Mouse (Mus musculus): Measurements from ENCODE around the gene Olfr974.
"Not testable (repeated sequence)": the region's sequence is repeated elsewhere in the genome, so short reads cannot be mapped to it uniquely, and the experiment has no call there.

Gene Olfr974

DNA sequence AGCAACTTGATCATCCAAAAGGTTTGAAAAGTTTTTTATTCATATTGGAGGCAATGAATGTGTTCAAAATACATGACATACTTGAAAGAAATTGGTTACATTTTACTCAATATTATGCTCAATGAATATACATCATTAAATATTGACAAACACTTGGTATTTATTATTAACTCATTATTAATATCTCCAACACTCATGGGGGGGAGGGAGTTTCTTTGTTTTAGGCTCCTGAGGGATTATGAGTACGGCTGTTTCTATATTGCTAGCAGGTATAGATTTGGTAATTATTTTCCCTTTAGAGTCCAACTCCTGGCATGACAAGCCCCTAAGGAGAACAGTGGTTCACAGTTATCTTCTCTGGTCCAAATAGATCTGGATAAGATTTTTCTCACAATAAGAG is at the start of gene Olfr974:
Gene Olfr974, plus strand, starts transcription at position 301 of the 400 bp plus-strand sequence.
- no peak for DNase-seq (ENCODE audit: low spot score in 2 of 2)

DNA sequence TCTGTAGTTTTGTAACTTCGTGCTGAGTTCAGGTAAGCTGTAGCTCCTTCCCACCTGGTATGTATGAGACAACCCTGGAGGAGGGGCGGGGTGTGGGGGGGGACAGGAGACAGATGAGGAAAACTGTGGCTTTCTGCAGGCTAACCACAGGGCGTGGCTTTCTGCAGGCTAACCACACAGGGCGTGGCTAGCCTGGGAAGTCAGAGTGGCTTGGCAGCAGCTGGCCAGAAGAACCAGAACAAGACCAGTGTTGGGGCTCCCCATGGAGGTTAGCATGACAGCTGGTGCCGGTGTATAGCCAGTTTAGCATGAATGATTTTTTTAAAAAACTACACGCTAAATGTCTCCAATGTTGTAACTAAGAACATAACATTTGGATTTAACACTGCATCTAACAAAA is 32.2 kb upstream of the Olfr974 start:
- no peak for DNase-seq (ENCODE audit: low spot score in 2 of 2)

DNA sequence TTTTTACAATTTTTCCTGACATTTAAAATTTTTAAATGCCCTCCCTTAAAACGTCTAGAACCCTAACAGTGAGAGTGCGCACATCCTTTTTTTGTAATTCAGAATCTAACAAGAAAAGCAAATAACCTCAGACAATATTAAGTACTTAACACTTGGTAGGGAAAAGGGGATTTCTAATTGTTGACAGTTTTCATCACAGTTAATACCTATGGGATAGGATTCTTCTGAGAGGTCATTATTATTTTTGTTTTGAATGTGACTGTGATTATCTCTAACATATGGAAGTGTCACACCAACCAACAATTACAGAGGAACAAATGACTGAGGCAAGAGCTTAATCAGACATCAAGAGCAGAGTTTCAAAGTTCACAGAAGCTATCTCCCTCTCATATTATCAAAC is 30.3 kb upstream of the Olfr974 start, which contains the start of gene Olfr229:
Gene Olfr229, plus strand, starts transcription at position 301 of the 400 bp plus-strand sequence.
- no peak for DNase-seq (ENCODE audit: low spot score in 2 of 2)

DNA sequence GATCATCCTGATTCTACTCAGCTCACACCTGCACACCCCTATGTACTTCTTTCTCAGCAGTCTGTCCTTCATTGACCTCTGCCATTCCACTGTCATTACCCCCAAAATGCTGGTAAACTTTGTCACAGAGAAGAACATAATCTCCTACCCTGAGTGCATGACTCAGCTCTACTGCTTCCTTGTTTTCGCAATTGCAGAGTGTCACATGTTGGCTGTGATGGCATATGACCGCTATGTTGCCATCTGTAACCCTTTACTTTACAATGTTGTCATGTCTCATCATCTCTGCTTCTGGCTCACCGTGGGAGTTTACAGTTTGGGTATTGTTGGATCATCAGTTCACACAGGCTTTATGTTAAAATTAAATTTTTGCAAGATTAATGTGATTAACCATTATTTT is 27.4 kb upstream of the Olfr974 start:
- no peak for DNase-seq (ENCODE audit: low spot score in 2 of 2)

- not testable (repeated sequence) for DNase-seq (ENCODE audit: low spot score in 2 of 2)
Observed at GRCm38 (mm10) chr9:39927975-39928836, 9.1 kb upstream of the Olfr974 start.

DNA sequence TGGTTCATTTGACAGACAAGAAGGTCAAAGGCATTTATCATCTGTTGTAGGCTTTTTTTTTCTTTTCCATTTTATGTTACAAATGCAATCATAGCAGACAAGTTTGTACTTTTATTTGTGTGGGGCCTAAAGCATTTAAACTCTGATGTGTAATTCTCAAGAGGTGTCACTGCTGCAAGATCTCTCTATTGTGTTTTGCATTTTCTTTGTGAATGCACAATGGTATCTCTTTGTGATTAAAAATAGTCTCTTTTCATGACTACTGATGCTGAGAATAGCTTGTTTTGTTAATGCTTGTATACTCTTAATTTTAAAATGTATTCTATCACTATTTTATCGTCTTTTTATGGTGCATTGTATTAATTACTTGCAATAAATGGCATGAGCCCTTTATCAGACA is 8.5 kb upstream of the Olfr974 start:
- DNase-seq (ENCODE audit: low spot score in 2 of 2): not testable (repeated sequence)

- DNase-seq (ENCODE audit: low spot score in 2 of 2): no peak
Observed at GRCm38 (mm10) chr9:39951946-39952345, 14.6 kb downstream of the Olfr974 start, which contains the start of gene Olfr975. Olfr975 (minus strand) TSS chr9:39952046.

- DNase-seq (ENCODE audit: low spot score in 2 of 2): not testable (repeated sequence)
Observed at GRCm38 (mm10) chr9:39961033-39961432, 23.7 kb downstream of the Olfr974 start, which contains the start of gene Olfr976. Olfr976 (minus strand) TSS chr9:39961133.

DNA sequence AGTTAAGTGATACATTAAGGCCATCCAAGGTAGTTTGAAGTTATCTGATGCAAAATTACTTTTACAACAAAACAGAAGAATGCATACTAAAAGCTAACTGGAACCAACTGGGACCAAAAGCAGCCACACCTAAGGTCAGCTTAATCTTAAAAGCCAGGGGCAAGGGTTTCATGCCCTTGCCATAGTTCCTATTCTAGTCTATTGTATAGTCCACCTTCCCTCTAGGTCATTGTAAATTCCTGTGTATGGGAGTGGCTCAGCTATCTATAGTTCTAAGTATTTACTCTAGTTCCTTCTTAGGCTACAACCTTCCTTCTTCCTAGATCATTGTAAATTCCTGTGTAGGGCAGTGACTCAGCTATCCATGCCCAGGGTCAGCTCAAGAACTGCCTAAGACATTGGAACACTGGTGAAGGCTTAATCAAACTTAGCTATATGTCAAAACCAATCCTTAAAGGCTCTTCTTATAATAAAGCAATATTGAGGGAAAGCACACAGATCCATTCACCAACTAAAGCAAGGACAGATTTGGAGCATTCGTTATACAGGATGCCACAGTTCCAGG is 39.4 kb downstream of the Olfr974 start:
- not testable (repeated sequence) for DNase-seq (ENCODE audit: low spot score in 2 of 2)

DNA sequence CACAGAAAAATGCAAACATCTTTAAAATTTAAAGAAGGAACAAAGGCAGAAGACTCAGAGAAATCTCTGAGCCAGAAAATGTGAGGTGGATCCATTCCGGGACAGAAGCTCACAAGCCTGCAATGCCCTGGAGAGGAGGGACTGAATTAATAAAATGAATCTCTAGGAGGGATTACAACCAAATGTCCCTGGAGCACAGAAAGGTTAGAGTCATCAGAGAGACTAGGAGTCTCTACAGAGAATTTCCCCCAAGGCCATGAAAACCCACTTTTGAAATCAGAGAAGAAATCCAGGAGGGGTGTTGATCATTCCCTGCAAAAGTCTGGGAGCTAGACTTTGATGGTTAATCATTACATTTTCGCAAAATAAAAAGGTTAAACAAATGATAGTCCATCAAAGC is 54.5 kb downstream of the Olfr974 start, which contains the start of gene Olfr978:
Gene Olfr978, plus strand, starts transcription at position 301 of the 400 bp plus-strand sequence.
- no peak for DNase-seq (ENCODE audit: low spot score in 2 of 2)
